Mouse (Mus musculus): ENCODE data around the gene Ermp1.
A peak's percentile ranks its signal among the peaks of the same experiment; 100 is the strongest.

- TF ChIP-seq CTCF (IDR thresholded peaks at IDR 0.05; ENCODE audit: low read depth), result peak; percentile 98
- TF ChIP-seq EP300 (IDR thresholded peaks at IDR 0.05; ENCODE audit: low read depth), result peak; percentile 31; the same call in 1 of the 2 replicates
These were observed at the start of gene Ermp1 for GRCm38 (mm10) chr19:29647651-29648549.
